9 mouse cellular contexts compared by ENCODE assay signal in the genomic region with DNA sequence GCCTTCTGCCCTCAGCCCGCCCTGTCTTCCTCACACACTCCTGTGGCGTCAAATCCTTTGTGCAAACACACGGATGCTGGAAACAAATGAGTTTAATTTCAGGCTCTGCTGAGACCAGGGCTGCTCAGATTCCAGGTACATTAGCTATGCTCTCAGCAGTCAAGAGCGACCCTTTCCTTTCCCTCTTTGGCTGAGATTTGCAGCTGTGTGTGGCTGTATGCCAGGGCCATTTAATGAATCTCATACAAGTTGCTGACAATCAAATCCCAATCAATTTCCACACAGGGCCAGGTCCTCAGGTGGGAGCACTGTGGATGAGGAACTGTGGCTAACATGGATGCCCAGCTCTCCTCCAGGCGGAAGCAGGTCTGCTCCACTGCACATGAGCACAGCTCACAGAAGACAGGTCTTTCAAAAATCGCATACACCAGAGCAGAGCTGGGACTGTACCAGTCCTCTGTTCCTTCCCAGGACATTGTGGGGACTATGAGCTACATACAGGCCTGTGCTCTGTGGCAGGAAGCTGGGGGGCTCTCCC. TPM values are rescaled to one million over a fixed set of nuclear protein-coding genes. Genes with fewer than 3 reads are reported as not detected.
DNase-seq lines count a peak whose midpoint lies in the region; ATAC-seq and TF ChIP-seq lines count a peak whose summit lies in the region.
"Had no signal": no experiment of that assay in that cellular context is flagged by ENCODE, and none has a peak within 500 bp of the region (broad histone marks: within the 10 kb centered on the region; RNA-seq: fewer than 3 reads in every experiment).

No protein-coding gene starts in this region.

- H3K9me3 ChIP-seq in lung, embryonic 15.5 days = no peaks in the 10 kb centered on the region
- H3K9me3 ChIP-seq in forebrain, embryonic 14.5 days (replicated peaks; ENCODE audit: control insufficient read depth, low read length) = no peaks in the 10 kb centered on the region
- no peaks in the 10 kb centered on the region for H3K9me3 ChIP-seq in limb, embryonic 12.5 days
- no peaks in the 10 kb centered on the region for H3K9me3 ChIP-seq in neural tube, embryonic 15.5 days (replicated peaks)
- no peaks in the 10 kb centered on the region for H3K9me3 ChIP-seq in intestine, embryonic 15.5 days
- H3K9me3 ChIP-seq: megakaryocyte, embryonic 14.5 days had no signal

- H3K4me3 ChIP-seq in lung, embryonic 15.5 days = no peak overlapping the region
- H3K4me3 ChIP-seq in lung, adult 2 months (replicated peaks; ENCODE audit: extremely low read depth, low read depth, low read length) = no peak overlapping the region
- no peak overlapping the region for H3K4me3 ChIP-seq in forebrain, embryonic 14.5 days (ENCODE audit: low read depth, low read length)
- H3K4me3 ChIP-seq in limb, embryonic 12.5 days (replicated peaks) = no peak overlapping the region
- no peak overlapping the region for H3K4me3 ChIP-seq in neural tube, embryonic 15.5 days (replicated peaks)
- H3K4me3 ChIP-seq in intestine, embryonic 15.5 days (replicated peaks) = no peak overlapping the region
- H3K4me3 ChIP-seq: megakaryocyte, embryonic 14.5 days had no signal

- DNase-seq in lung, adult 2 months = no peak
- peak; percentile 70 for DNase-seq in forebrain, embryonic 14.5 days (ENCODE audit: low spot score)
- no peak for DNase-seq in layer of hippocampus, postnatal 10 days (ENCODE audit: low spot score in 2 of 2)

- H3K27ac ChIP-seq in lung, embryonic 15.5 days = peak overlapping the region; percentile 34
- H3K27ac ChIP-seq in forebrain, embryonic 14.5 days (ENCODE audit: low read depth, low read length) = peak overlapping the region; percentile 78
- H3K27ac ChIP-seq in limb, embryonic 12.5 days = peak overlapping the region; percentile 76
- H3K27ac ChIP-seq in neural tube, embryonic 15.5 days (replicated peaks) = peak overlapping the region; percentile 77
- H3K27ac ChIP-seq in intestine, embryonic 15.5 days = no peak overlapping the region

- no peaks in the 10 kb centered on the region for H3K27me3 ChIP-seq in lung, embryonic 15.5 days
- no peaks in the 10 kb centered on the region for H3K27me3 ChIP-seq in forebrain, embryonic 14.5 days (replicated peaks; ENCODE audit: control insufficient read depth, insufficient read depth, low read length)
- no peaks in the 10 kb centered on the region for H3K27me3 ChIP-seq in limb, embryonic 12.5 days
- no peaks in the 10 kb centered on the region for H3K27me3 ChIP-seq in neural tube, embryonic 15.5 days (replicated peaks)
- no peaks in the 10 kb centered on the region for H3K27me3 ChIP-seq in intestine, embryonic 15.5 days (replicated peaks)

- TF ChIP-seq POLR2A in lung, adult 2 months (IDR thresholded peaks at IDR 0.05; ENCODE audit: borderline replicate concordance, extremely low read depth, low read depth, low read length) = no peak

- 42% methylated on average over 6 of the region's 6 CpGs for WGBS in lung, embryonic 15.5 days
- WGBS in lung, adult 2 months = 61% methylated on average over 6 of the region's 6 CpGs
- WGBS in forebrain, embryonic 14.5 days = 17% methylated on average over 6 of the region's 6 CpGs
- WGBS in limb, embryonic 12.5 days = 61% methylated on average over 6 of the region's 6 CpGs
- 30% methylated on average over 6 of the region's 6 CpGs for WGBS in neural tube, embryonic 15.5 days
- 57% methylated on average over 6 of the region's 6 CpGs for WGBS in intestine, embryonic 15.5 days

- H3K36me3 ChIP-seq in lung, embryonic 15.5 days = no peaks in the 10 kb centered on the region
- H3K36me3 ChIP-seq in forebrain, embryonic 14.5 days (ENCODE audit: control insufficient read depth, insufficient read depth, low read length) = peaks cover 62% of the 10 kb centered on the region
- no peaks in the 10 kb centered on the region for H3K36me3 ChIP-seq in limb, embryonic 12.5 days
- H3K36me3 ChIP-seq in neural tube, embryonic 15.5 days = 0 out of 2 replicates have a peak, but pooled peaks cover 3% of the 10 kb centered on the region
- H3K36me3 ChIP-seq in intestine, embryonic 15.5 days = no peaks in the 10 kb centered on the region

- no peak overlapping the region for H3K4me2 ChIP-seq in lung, embryonic 15.5 days
- no peak overlapping the region for H3K4me2 ChIP-seq in forebrain, embryonic 14.5 days (ENCODE audit: low read length)
- H3K4me2 ChIP-seq in limb, embryonic 12.5 days = no peak overlapping the region
- no peak overlapping the region for H3K4me2 ChIP-seq in neural tube, embryonic 15.5 days
- no peak overlapping the region for H3K4me2 ChIP-seq in intestine, embryonic 15.5 days (replicated peaks)

- H3K4me1 ChIP-seq in lung, embryonic 15.5 days = peaks cover 19% of the 10 kb centered on the region
- no peaks in the 10 kb centered on the region for H3K4me1 ChIP-seq in lung, adult 2 months (ENCODE audit: control insufficient read depth, insufficient read depth, low read length)
- H3K4me1 ChIP-seq in forebrain, embryonic 14.5 days (ENCODE audit: control insufficient read depth, insufficient read depth, low read length) = peaks cover 14% of the 10 kb centered on the region
- peaks cover 22% of the 10 kb centered on the region for H3K4me1 ChIP-seq in limb, embryonic 12.5 days (replicated peaks)
- H3K4me1 ChIP-seq in neural tube, embryonic 15.5 days = peaks cover 16% of the 10 kb centered on the region
- H3K4me1 ChIP-seq in intestine, embryonic 15.5 days (replicated peaks) = no peaks in the 10 kb centered on the region
- H3K4me1 ChIP-seq: megakaryocyte, embryonic 14.5 days had no signal

- ATAC-seq in lung, embryonic 15.5 days (ENCODE audit: borderline replicate concordance, extremely low read depth, low FRiP score, low TSS enrichment) = 0 out of 2 replicates have a peak, but pooled peaks have one; percentile 27
- peak; percentile 57 for ATAC-seq in forebrain, embryonic 14.5 days
- ATAC-seq in limb, embryonic 12.5 days (ENCODE audit: insufficient number of reproducible peaks, insufficient read depth, low FRiP score, low TSS enrichment, low read depth) = peak; percentile 7; the same call in 1 of the 2 replicates
- peak; percentile 52 for ATAC-seq in neural tube, embryonic 15.5 days (ENCODE audit: low FRiP score)
- ATAC-seq in intestine, embryonic 15.5 days = no peak

- H3K9ac ChIP-seq in lung, embryonic 15.5 days = no peak overlapping the region
- peak overlapping the region; percentile 43 for H3K9ac ChIP-seq in forebrain, embryonic 14.5 days (ENCODE audit: low read length)
- 0 out of 2 replicates have a peak overlapping the region, but pooled peaks have one; percentile 2 for H3K9ac ChIP-seq in limb, embryonic 12.5 days (replicated peaks)
- no peak overlapping the region; the same call in 1 of the 2 replicates for H3K9ac ChIP-seq in neural tube, embryonic 15.5 days (replicated peaks)
- H3K9ac ChIP-seq in intestine, embryonic 15.5 days = no peak overlapping the region

- no peak for TF ChIP-seq CTCF in lung, adult 2 months (IDR thresholded peaks at IDR 0.05; ENCODE audit: insufficient read depth, low read length)

RNA-seq across cellular contexts. Expression of gene Scrn1, which starts 58.0 kb away (rescaled TPM):
- 1.5 and 2.8 TPM in 2 replicates for polyA plus RNA-seq in lung, embryonic 15.5 days (2015; fragmentation: Nextera tagmentation; extraction: Ambion mirVana)
- polyA plus RNA-seq in lung, adult 2 months (2012; rRNA removed) = 9.5 and 12.7 TPM in 2 replicates
- 125 and 134 TPM in 2 replicates for polyA plus RNA-seq in forebrain, embryonic 14.5 days (2014; fragmentation: Nextera tagmentation; extraction: Ambion mirVana)
- 13.9 and 15.0 TPM in 2 replicates for polyA plus RNA-seq in limb, embryonic 12.5 days (2016; fragmentation: Nextera tagmentation; extraction: Ambion mirVana)
- 85.9 and 98.3 TPM in 2 replicates for polyA plus RNA-seq in neural tube, embryonic 15.5 days (2015; fragmentation: Nextera tagmentation; extraction: Ambion mirVana)
- polyA plus RNA-seq in intestine, embryonic 15.5 days (2015; fragmentation: Nextera tagmentation; extraction: Ambion mirVana) = 5.9 and 6.4 TPM in 2 replicates
- 100 to 1,000 TPM; 161 to 164 TPM for total RNA-seq in layer of hippocampus, postnatal 10 days (2021)
- polyA plus RNA-seq: liver, adult 2 months had no signal

Comparison
In these comparisons a context has a peak if more than half of its experiments do, and no peak if none do; other contexts are left out.
1. H3K9ac ChIP-seq: peak in forebrain, embryonic 14.5 days (single experiment) and limb, embryonic 12.5 days (single experiment); none in lung, embryonic 15.5 days (single experiment), neural tube, embryonic 15.5 days (single experiment) and intestine, embryonic 15.5 days (single experiment).